Mouse (Mus musculus) thymus, postnatal 4 days (tissue): ENCODE results near the gene Dcaf7.

Experiments
- DNase-seq: peaks from one replicate; pipeline ENCODE4 v3.0.0; 2021

Gene Dcaf7

GRCm38 (mm10) chr11:106045780-106046179 lies 9.1 kb downstream of the Dcaf7 start:
- no peak for DNase-seq

DNA sequence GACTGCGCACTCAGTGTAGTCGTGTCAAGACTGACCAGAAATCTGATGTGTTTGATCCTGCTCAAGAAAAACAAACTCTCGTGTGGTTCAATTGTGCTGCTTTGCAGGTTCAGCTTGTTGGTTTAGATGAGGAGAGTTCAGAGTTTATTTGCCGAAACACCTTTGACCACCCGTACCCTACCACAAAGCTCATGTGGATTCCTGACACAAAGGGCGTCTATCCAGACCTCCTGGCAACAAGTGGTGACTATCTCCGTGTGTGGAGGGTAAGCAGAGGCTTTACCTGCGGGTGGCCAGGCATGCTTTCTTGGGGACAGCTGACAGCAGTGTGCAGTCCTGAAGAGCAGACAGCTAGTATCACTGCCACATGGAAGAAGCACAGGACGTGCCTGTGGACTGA lies 9.9 kb downstream of the Dcaf7 start:
- no peak for DNase-seq

GRCm38 (mm10) chr11:106053921-106054320 lies 17.2 kb downstream of the Dcaf7 start:
- no peak for DNase-seq

GRCm38 (mm10) chr11:106054600-106054999 lies 17.9 kb downstream of the Dcaf7 start:
- no peak for DNase-seq

DNA sequence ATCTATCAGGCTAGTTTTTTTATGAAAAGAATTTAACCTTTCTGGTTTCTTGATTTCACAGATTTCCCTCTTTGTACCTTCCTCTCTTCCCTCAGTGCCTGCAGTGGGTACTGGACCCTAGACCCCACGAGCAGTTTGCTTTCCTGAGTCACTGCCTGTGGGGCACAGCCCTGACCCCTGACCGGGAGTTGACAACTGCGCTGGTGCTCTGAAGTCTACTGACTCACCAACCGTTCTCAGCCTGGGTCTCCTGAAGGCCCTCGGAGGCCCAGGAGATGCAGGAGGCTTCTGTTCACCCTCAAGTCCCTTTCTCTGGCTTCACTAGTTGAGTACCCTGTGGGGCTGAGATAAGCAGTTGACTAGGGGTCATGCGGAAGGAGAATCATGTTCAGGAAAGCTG lies 18.7 kb downstream of the Dcaf7 start:
- DNase-seq: no peak

DNA sequence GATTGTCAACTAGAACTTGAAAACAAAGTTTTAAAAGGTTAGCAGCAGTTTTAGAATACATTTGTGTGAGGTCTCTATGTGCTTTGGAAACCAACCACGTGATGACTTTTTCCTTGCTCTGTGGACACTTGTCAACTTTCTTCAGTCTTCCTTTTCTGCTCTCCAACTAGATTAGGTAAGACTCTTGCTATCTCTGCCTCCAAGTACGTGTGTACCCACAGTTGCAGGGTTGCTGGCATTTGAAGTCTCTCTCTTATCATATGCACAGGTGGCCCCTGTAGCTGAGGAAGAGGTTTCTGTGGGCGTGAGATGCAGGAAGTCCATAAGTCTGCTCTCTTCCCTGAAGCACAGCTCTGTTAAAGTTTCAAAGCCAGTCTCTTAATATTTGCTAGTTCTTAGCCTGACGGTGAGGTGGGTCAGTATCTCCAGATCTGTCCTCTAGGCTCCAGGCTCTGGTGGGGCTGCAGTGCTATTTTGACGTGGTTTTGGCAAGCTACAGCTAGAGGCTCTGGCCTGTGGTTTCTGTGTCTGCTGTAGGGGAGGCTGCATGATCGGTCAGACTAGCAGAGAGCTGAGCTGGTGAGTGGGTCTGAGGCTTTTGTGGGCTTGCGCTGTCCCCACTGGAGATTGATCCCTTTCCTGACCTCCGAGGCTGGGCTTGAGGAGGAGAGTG lies 20.3 kb downstream of the Dcaf7 start:
- DNase-seq: peak; percentile 54

DNA sequence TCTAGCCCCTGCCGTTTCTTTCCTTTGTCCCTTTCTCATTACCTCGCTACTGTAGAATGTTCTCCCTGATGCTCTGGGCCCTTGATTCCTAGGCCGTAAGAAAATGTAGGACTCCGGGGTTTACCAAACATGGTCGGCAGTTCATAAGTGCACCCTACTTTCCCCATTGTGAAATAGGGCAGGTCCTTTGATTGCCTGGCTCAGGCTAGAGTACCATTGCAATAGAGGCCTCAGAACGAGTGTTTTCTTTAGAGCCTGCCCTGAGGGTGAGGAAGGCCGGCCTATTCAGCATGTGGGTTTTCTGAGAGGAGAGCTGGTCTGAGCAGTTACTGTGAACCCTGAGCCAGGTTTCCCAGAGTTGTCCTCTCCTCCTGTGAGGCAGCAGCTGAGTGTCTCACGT lies 21.3 kb downstream of the Dcaf7 start:
- no peak for DNase-seq

DNA sequence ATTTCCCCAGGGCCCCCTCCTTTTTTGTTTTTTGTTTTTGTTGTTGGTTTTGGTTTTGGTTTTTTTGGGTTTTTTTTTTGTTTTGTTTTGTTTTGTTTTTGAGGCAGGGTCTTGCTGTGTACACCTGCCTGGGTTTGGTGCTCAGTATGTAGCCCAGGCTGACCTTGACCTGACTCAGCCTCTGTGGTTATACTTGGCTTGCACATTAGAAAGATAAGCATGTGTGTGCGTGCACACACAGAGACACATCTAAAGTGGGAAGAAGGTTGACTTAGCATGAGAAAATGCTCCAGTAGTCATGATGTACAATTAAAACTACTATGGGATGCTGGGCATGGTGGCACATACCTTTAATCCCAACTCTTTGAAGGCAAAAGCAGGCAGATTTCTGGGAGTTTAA lies 23.9 kb downstream of the Dcaf7 start:
- no peak for DNase-seq

- no peak for DNase-seq
Observed at GRCm38 (mm10) chr11:106061311-106061710, 24.6 kb downstream of the Dcaf7 start.

- no peak for DNase-seq
Observed at GRCm38 (mm10) chr11:106063756-106064155, 27.1 kb downstream of the Dcaf7 start.

DNA sequence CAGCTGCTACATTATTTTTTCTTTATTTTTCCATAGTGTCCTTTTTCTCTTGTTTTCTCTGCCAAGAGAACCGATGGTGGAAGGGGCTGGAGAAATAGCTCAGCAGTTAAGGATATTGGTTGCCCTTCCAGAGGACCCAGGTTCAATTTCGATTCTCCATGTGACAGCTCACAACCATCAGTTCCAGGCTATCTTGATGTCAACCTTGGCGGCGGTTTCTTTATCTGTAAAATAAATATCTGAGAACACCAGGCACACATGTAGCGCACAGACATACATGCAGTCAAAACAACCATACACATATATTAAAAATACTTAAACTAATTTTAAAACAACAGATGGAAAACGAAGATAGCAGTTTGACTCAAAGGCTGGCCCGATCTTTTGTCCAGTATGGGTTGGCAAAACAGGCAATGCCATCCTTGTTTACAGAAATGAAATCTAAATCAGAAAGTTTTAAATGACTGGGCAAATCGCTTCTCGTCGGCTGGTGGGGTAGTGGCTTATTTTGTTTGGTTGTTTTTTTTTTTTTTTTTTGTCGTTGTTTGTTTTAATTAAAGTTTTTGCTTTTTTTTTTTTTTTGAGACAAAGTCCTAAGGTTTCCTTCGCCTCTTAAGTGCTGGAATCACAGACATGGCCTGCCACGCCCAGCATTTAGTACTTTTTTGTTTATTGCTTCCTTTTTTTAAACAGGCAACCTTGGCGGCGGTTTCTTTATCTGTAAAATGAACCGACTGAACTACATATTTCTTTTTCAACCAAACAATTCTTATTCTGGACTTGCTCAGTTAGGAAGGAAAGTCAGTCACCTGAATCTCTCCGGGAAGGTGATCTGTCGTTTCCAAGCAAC lies 28.6 kb downstream of the Dcaf7 start:
- no peak for DNase-seq

- DNase-seq: peak; percentile 93
Observed at GRCm38 (mm10) chr11:106065923-106066571, 29.4 kb downstream of the Dcaf7 start, which contains the start of gene Taco1. Gene Taco1 (plus strand): TSS chr11:106066061.

- DNase-seq: peak; percentile 80
Observed at GRCm38 (mm10) chr11:106066616-106067015, 29.9 kb downstream of the Dcaf7 start.

- DNase-seq: no peak
Observed at GRCm38 (mm10) chr11:106073774-106074173, 37.1 kb downstream of the Dcaf7 start.

GRCm38 (mm10) chr11:106076321-106076720 lies 39.6 kb downstream of the Dcaf7 start:
- DNase-seq: peak; percentile 92

DNA sequence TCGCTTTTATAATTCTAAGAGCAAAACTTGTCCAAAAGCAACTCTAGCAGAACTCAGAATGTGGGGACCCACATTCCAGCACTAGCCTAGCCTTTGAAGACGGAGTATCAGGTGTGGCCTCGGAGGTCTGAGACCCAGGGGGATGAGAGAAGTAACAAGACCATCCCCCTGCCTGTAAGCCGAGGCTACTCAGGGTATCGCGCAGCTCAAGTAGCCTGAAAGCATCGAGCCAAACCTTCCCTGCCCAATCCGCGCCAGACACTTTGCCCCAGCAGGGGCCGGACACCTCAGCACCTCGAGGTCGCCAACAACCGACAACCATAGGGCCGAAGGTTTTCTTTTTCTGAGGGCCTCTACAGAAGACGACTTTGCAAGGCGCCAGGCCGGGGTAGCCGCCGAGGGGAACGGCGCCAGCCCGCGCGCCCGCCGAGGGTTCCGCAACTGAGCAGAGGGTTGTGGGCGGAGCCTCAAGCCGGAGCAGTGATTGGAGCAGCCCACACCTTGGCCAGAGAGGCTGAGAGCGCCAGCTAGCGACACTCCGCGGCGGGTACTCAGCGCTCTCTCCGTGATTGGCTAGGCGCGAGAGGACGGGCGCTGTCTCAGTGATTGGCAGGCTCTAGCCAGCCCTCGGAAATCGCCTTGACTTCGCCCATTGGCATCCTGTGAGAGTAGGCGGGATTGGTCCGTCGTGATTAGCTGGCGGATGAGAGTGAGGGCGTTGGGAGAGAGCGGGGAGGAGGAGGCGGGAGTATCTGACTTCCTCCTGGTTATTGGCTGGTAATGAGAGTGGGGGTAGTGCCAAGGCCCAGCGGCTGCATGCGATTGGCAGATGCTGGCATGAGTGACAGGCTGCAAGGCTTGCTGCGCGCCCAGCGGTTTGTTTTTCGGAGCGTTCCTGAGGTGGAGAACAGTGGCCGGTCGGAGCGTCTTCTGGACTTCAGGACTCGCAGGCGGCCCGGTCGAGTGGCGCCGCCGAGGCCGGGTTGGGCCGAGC lies 47.3 kb downstream of the Dcaf7 start, which contains the start of gene Map3k3:
Gene Map3k3, plus strand, starts transcription at position 906 of the 994 bp plus-strand sequence.
- DNase-seq: peak; percentile 99

DNA sequence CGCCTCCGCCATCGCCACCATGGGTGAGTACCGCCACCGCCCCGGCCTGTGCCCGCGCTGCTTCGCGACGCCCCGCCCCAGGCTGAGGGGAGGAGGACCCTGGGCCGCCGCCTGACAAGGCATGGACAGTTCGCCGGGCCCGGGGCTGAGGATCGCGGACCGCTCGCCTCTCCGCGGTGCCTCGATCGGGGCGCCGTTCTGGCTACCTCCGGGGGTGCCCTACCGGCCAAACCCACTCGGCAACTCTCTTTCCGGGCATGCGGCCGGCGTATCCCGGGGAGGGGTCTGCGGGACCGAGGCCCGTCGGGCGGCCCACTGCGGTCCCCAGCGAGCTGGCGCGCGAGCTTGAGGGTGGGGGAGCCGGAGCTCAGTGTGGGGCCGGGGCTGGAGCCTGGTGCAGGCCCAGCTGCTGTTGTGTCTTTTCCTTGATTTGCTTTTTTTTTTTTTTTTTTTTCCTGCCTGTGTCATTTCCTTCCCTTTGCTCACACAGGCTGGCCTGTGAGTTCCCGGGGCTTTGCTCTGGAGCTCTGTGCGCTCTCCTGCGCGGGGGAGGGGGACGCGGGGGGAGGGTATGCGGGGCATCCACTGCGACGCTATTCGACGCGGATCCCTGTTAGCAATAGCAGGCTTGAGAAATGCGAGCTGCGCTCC lies 48.4 kb downstream of the Dcaf7 start:
- DNase-seq: peak; percentile 84

DNA sequence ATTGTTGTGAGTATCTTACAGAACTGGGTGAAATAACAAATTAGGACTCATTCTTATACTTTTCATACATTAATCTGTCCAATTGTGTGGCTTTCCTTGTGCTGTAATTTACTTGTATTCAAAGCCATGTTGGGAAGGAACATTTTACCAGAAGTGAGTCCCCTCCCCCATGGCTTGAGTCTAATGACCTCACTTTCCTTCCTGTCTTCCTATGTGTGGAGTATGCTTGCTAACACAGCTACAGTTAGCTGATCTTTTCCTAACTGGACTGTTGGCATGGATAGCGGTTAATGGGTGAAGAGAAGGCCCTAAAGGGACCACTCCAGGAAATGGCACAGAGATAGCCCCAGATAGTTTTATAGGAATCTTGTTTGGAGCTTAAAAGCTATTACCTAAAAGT lies 61.6 kb downstream of the Dcaf7 start:
- no peak for DNase-seq

- DNase-seq: no peak
Observed at GRCm38 (mm10) chr11:106102866-106103265, 66.2 kb downstream of the Dcaf7 start.

GRCm38 (mm10) chr11:106106047-106106587 lies 69.4 kb downstream of the Dcaf7 start:
- peak; percentile 20 for DNase-seq
